Mouse (Mus musculus) limb, embryonic 15.5 days (tissue): ENCODE data around the gene Ptgdr2. TPM values are rescaled to one million over a fixed set of nuclear protein-coding genes. Genes with fewer than 3 reads are reported as not detected.

Source experiments
- ATAC-seq: fragments of 200-750 bp; cut with Nextera tagmentation; 2 replicates; pipeline ENCODE4 v1.8.0; 2017; ENCODE audit warnings: low read depth, moderate TSS enrichment; ENCODE audit not compliant: insufficient number of reproducible peaks, low FRiP score, low TSS enrichment
- H3K27ac ChIP-seq: fragments of 300-500 bp; sonication (generic); 2 replicates; pipeline ENCODE4 v1.5.1; 2015; ENCODE audit warnings: moderate library complexity, mild to moderate bottlenecking, inconsistent platforms
- H3K27me3 ChIP-seq: fragments of 300-500 bp; sonication (generic); 2 replicates; pipeline ENCODE4 v1.6.1; 2015; ENCODE audit warnings: inconsistent platforms
- H3K36me3 ChIP-seq: fragments of 300-500 bp; sonication (generic); 2 replicates; pipeline ENCODE4 v1.6.1; 2015; ENCODE audit warnings: inconsistent platforms
- H3K4me1 ChIP-seq: fragments of 300-500 bp; sonication (generic); 2 replicates; pipeline ENCODE4 v1.6.1; 2015; ENCODE audit warnings: inconsistent platforms
- H3K4me2 ChIP-seq: fragments of 300-500 bp; sonication (generic); 2 replicates; pipeline ENCODE4 v1.6.1; 2015; ENCODE audit warnings: mild to moderate bottlenecking, inconsistent platforms
- H3K4me3 ChIP-seq: fragments of 300-500 bp; sonication (generic); 2 replicates; pipeline ENCODE4 v1.5.1; 2015; ENCODE audit warnings: mild to moderate bottlenecking, inconsistent platforms
- H3K9ac ChIP-seq: fragments of 300-500 bp; sonication (generic); 2 replicates; pipeline ENCODE4 v1.6.1; 2015; ENCODE audit warnings: inconsistent platforms
- H3K9me3 ChIP-seq: fragments of 300-500 bp; sonication (generic); 2 replicates; pipeline ENCODE4 v1.6.1; 2016; ENCODE audit warnings: inconsistent platforms
- WGBS: fragments of 180-500 bp; shearing (Covaris S2); methylation state at CpG from one replicate; pipeline ENCODE4 v1.1.7; 2015; 5-methylcytosine and 5-hydroxymethylcytosine counted together
- polyA plus RNA-seq: library from polyadenylated mRNA; unstranded; fragments of >200 nt; fragmentation: Nextera tagmentation; extraction: Ambion mirVana; gene quantifications from 2 replicates; pipeline ENCODE4 v1.2.1, GENCODE M21; 2015

Ptgdr2 gene
- polyA plus RNA-seq, 1 experiment from 2014 or later = not detected

DNA sequence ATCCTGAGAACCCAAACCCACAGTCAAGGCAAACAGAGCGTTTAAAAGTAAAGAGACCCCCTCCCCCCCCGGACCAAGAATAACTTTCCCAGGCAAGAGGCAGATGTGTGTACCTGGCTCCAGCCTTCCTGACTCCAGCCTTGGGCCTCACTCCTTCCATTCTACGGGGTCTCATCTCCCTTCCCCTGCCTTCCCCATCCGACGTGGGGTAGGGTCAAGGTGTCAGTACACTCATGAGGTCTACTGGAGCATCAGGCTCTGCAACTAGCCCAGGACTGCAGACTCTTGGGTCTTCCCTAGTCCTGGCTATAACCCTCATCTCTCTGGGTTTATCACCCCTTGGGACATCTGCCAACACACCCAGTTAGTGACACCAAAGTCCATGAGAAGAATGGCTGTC lies 43.2 kb downstream of the Ptgdr2 start:
- no peak overlapping the region for H3K27ac ChIP-seq
- H3K27me3 ChIP-seq = no peaks in the 10 kb centered on the region
- no peaks in the 10 kb centered on the region for H3K9me3 ChIP-seq
- H3K4me2 ChIP-seq = no peak overlapping the region
- H3K4me1 ChIP-seq = peaks cover 7% of the 10 kb centered on the region
- ATAC-seq = no peak
- 77% methylated on average over 5 of the region's 5 CpGs for WGBS
- H3K36me3 ChIP-seq = no peaks in the 10 kb centered on the region
- no peak overlapping the region for H3K9ac ChIP-seq
- no peak overlapping the region for H3K4me3 ChIP-seq

DNA sequence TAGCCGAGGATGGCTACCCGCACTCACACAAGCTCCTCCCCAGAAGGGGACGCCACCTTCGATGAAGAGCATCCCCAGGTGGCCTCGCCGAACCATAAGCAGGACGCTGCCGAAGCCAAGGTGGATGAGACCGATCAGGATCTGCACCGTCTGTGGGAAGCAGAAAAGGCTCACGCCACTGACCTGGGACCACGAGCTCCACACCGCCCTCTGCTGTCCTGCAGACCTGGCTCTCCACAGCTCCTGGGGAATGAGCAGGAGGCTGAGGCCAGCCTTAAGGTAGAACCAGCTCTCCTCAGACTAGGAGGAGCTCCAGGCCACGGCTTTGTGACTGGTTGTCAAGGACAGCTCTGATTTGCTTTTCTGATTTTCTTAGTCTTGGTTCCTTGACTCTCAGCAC lies 46.2 kb downstream of the Ptgdr2 start:
- Histone ChIP-seq H3K4me1 (peaks cover 7% of the 10 kb centered on the region), H3K27ac (no peak overlapping the region), H3K36me3 (no peaks in the 10 kb centered on the region), H3K9me3 (no peaks in the 10 kb centered on the region), H3K9ac (no peak overlapping the region), H3K27me3 (no peaks in the 10 kb centered on the region), H3K4me3 (no peak overlapping the region), H3K4me2 (no peak overlapping the region)
- 17% methylated on average over 14 of the region's 14 CpGs for WGBS
- ATAC-seq = no peak

DNA sequence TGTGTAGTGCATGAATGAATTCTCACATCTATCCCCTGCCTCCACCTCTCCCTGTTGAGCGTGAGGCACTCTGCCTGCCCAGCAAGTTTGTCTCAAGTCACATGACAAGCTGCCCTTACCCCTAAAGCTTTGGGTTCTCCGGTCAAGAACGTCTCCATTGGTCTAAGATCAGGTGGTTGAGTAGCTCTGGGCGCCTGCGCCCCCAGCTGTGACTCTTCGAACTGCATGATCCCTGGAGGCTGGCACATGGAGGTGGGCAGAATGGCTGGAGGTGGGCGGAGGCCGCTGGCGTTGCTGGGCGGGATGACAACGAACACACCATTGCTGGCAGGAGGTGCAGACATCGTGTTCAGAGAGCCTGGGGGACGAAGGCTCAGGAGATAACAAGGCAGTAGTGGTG lies 47.6 kb downstream of the Ptgdr2 start:
- no peaks in the 10 kb centered on the region for H3K9me3 ChIP-seq
- no peak for ATAC-seq
- no peaks in the 10 kb centered on the region for H3K36me3 ChIP-seq
- no peak overlapping the region for H3K27ac ChIP-seq
- no peak overlapping the region for H3K9ac ChIP-seq
- H3K27me3 ChIP-seq = 0 out of 2 replicates have a peak, but pooled peaks cover 3% of the 10 kb centered on the region
- no peak overlapping the region for H3K4me2 ChIP-seq
- 72% methylated on average over 13 of the region's 13 CpGs for WGBS
- no peak overlapping the region for H3K4me3 ChIP-seq
- peaks cover 4% of the 10 kb centered on the region for H3K4me1 ChIP-seq

DNA sequence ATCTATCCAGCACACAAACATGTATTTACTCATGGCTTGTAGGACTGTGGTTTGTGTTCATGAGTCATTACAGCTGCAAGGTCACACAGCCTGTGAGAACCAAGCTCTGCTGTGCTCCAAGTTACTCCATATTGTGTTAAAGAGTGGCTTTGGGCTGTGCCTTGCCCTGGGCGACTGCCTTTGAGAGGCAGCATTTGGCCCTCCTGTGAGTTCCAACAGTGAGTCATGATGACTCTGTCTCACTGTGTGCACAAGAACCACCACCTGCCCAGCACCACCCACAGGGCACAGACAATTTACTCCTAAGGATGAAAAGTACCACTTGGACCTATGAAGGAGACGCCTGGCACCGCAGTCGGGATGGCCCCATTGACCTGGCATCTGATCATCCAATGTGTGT lies 48.9 kb downstream of the Ptgdr2 start:
- Histone ChIP-seq H3K9me3 (no peaks in the 10 kb centered on the region), H3K4me3 (no peak overlapping the region), H3K9ac (no peak overlapping the region), H3K4me1 (no peaks in the 10 kb centered on the region), H3K27ac (no peak overlapping the region), H3K36me3 (no peaks in the 10 kb centered on the region), H3K4me2 (no peak overlapping the region), H3K27me3 (0 out of 2 replicates have a peak, but pooled peaks cover 4% of the 10 kb centered on the region)
- ATAC-seq = no peak
- WGBS = 86% methylated on average over 4 of the region's 4 CpGs

DNA sequence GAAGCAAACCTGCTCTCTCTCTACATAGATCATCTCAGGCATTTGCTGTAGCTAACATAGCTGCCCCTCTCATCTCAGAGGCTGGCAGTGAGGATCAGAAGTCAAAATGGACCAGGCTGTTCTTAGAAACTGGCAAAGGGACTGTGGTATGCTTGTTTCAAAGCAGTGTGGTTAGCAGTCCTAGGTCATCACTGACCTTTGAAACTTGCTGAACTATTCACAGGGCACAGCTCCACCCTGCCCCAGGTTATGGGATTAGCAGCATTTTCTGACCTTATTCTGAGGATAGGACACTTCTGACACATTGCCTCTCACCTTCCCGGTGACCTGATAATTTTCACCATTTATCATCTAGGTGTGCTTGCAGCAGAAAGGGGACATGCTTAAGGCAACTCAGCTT lies 51.6 kb downstream of the Ptgdr2 start:
- ATAC-seq = no peak
- WGBS = 67% methylated on average over 1 of the region's 1 CpGs
- no peaks in the 10 kb centered on the region for H3K36me3 ChIP-seq
- no peak overlapping the region for H3K27ac ChIP-seq
- no peaks in the 10 kb centered on the region for H3K4me1 ChIP-seq
- H3K4me3 ChIP-seq = no peak overlapping the region
- H3K27me3 ChIP-seq = peaks cover 4% of the 10 kb centered on the region; the same call in 1 of the 2 replicates
- H3K9ac ChIP-seq = no peak overlapping the region
- H3K4me2 ChIP-seq = no peak overlapping the region
- no peaks in the 10 kb centered on the region for H3K9me3 ChIP-seq

DNA sequence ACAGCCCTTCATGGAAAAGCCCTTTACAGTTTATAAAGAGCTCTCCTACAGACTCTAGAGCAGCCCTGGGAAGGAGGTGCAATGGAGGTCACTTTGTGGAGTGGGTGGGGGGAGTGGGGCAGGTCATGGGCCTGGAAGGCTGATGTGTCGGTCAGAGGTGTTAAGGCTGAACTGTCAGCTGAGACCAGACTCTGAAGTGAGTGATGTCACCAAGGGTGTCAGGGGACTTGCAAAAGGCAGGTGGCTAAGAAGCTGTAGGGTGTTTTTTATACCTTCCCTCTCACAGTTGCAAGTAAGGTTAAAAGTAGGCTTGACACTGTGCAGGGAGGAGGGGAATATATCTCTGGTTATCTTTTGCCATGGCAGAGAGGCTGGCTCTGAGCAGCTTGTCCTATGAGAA lies 53.8 kb downstream of the Ptgdr2 start:
- no peaks in the 10 kb centered on the region for H3K36me3 ChIP-seq
- 47% methylated on average over 1 of the region's 1 CpGs for WGBS
- H3K9me3 ChIP-seq = no peaks in the 10 kb centered on the region
- no peaks in the 10 kb centered on the region for H3K4me1 ChIP-seq
- no peak overlapping the region for H3K27ac ChIP-seq
- H3K9ac ChIP-seq = no peak overlapping the region
- no peak for ATAC-seq
- H3K4me2 ChIP-seq = no peak overlapping the region
- peaks cover 4% of the 10 kb centered on the region; the same call in 1 of the 2 replicates for H3K27me3 ChIP-seq
- H3K4me3 ChIP-seq = no peak overlapping the region

DNA sequence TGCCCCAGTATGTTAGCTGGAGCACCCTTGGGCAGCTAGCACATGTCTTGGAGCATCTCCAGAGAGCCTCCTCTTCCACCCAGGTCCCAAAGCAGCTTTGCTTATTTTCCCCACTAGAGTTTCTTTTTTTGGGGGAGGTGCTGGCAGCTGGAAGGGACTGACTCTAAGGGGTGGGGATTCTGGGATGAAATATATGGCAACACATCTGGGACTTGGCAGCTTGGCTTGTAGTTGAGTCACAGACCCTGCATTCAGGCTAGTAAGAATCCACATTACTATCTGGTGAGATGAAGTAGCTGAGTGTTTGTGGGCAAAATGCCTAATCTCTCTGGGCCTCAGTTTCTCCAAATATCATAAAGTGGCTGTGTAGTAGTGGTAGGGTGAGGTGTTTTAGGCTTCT lies 55.0 kb downstream of the Ptgdr2 start:
- H3K27ac ChIP-seq = no peak overlapping the region
- no peaks in the 10 kb centered on the region for H3K36me3 ChIP-seq
- no peaks in the 10 kb centered on the region for H3K4me1 ChIP-seq
- H3K4me3 ChIP-seq = no peak overlapping the region
- H3K9me3 ChIP-seq = no peaks in the 10 kb centered on the region
- ATAC-seq = no peak
- H3K27me3 ChIP-seq = peaks cover 4% of the 10 kb centered on the region; the same call in 1 of the 2 replicates
- no peak overlapping the region for H3K4me2 ChIP-seq
- no peak overlapping the region for H3K9ac ChIP-seq

Other genes with a start within 250 kb of the Ptgdr2 start
- gene Vps37c, start 248.4 kb upstream of the Ptgdr2 start, polyA plus RNA-seq = 46.0 and 48.6 TPM in 2 replicates
- gene Cd5, start 198.2 kb upstream of the Ptgdr2 start, polyA plus RNA-seq = 0.67 and 1.0 TPM in 2 replicates
- gene Cd6, start 107.1 kb upstream of the Ptgdr2 start, polyA plus RNA-seq = not detected in 2 replicates
- 5.0 and 5.1 TPM in 2 replicates for gene Slc15a3, start 97.4 kb upstream of the Ptgdr2 start, polyA plus RNA-seq
- 65.2 and 67.4 TPM in 2 replicates for gene Tmem132a, start 67.2 kb upstream of the Ptgdr2 start, polyA plus RNA-seq
- gene Tmem109, start 55.2 kb upstream of the Ptgdr2 start, polyA plus RNA-seq = 138 and 163 TPM in 2 replicates
- gene Prpf19, start 41.9 kb upstream of the Ptgdr2 start, polyA plus RNA-seq = 35.7 and 40.6 TPM in 2 replicates
- not detected in 2 replicates for gene Zp1, start 16.5 kb upstream of the Ptgdr2 start, polyA plus RNA-seq
- 25.4 and 28.7 TPM in 2 replicates for gene Ccdc86, start 12.1 kb downstream of the Ptgdr2 start, polyA plus RNA-seq
- gene Ms4a10, start 37.5 kb downstream of the Ptgdr2 start, polyA plus RNA-seq = 0.35 and 0.73 TPM in 2 replicates
- gene Ms4a15, start 56.1 kb downstream of the Ptgdr2 start, polyA plus RNA-seq = not detected in 2 replicates
- gene Ms4a18, start 80.9 kb downstream of the Ptgdr2 start, polyA plus RNA-seq = not detected in 2 replicates
- not detected in 2 replicates for gene Ms4a8a, start 143.9 kb downstream of the Ptgdr2 start, polyA plus RNA-seq
- not detected in 2 replicates for gene 1700017D01Rik, start 193.7 kb downstream of the Ptgdr2 start, polyA plus RNA-seq
- gene 1700025F22Rik, start 228.2 kb downstream of the Ptgdr2 start, polyA plus RNA-seq = not detected in 2 replicates